Mouse (Mus musculus): ENCODE measurements around the gene Hoxb13.

DNA sequence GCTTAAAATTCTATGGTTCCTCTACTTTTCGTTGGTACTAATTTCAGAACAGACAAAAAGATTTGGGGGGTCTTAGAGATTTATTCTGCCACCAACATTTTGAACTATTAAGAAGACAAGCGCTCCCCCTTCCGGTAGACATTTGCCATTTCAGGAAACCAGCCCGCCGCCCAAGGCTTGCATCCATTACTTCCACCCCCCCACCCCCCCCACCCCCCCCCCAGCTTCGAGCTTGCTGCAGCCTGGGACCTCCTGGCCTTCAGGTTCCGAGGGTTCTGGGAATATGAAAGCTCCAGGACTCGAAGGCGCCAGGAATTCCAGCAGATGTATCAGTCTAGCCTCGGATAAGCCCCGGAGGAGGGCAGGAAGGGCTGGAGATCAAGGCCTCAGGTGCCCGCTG lies 4.5 kb downstream of the Hoxb13 start:
- TF ChIP-seq CTCF (IDR thresholded peaks at IDR 0.05; ENCODE audit: control insufficient read depth, insufficient read depth, insufficient replicate concordance, low read depth, low read length) = no peak; the same call in 1 of the 2 replicates
- no peak for TF ChIP-seq POLR2A (IDR thresholded peaks at IDR 0.05; ENCODE audit: control insufficient read depth, low read depth, low read length)

Measured in testis, adult 2 months (tissue).